Mouse (Mus musculus) G1E (cell line): ENCODE data around the gene Ccdc189. TPM values are rescaled to one million over a fixed set of nuclear protein-coding genes. Genes with fewer than 3 reads are reported as not detected.

Experiments
- ATAC-seq: 2 replicates; pipeline ENCODE4 v1.8.0; 2016; ENCODE audit warnings: mild to moderate bottlenecking; ENCODE audit not compliant: insufficient number of reproducible peaks, poor library complexity, low FRiP score, severe bottlenecking; ENCODE audit errors: extremely low read depth
- DNase-seq: peaks from one replicate; pipeline ENCODE4 v3.0.0; 2012; ENCODE audit warnings: low spot score
- H3K27me3 ChIP-seq: 2 replicates; pipeline ENCODE4 v1.6.1; 2012; ENCODE audit warnings: mild to moderate bottlenecking, low read length, inconsistent platforms; ENCODE audit not compliant: insufficient read depth
- H3K36me3 ChIP-seq: replicated peaks from 2 replicates; pipeline ENCODE3; 2012; ENCODE audit warnings: mild to moderate bottlenecking, inconsistent platforms
- H3K4me1 ChIP-seq: 2 replicates; pipeline ENCODE4 v1.6.1; 2012; ENCODE audit warnings: low read depth, low read length, inconsistent platforms, mixed read lengths; ENCODE audit not compliant: insufficient read depth
- H3K4me3 ChIP-seq: 2 replicates; pipeline ENCODE4 v1.5.1; 2012; ENCODE audit warnings: low read depth, mild to moderate bottlenecking, inconsistent platforms, low read length, moderate library complexity, mixed read lengths
- H3K9me3 ChIP-seq: replicated peaks from 2 replicates; pipeline ENCODE4 v1.6.1; 2012; ENCODE audit warnings: inconsistent platforms
- CTCF ChIP-seq: IDR thresholded peaks from 2 replicates; pipeline ENCODE4 v1.5.1; 2012; ENCODE audit warnings: low read depth, low read length, inconsistent platforms, mixed read lengths
- GATA1 ChIP-seq: IDR thresholded peaks from 2 replicates; pipeline ENCODE4 v1.6.1; 2012; ENCODE audit warnings: borderline replicate concordance, low read length, inconsistent platforms, mixed read lengths
- GATA2 ChIP-seq: IDR thresholded peaks from 2 replicates; pipeline ENCODE4 v1.6.1; 2012; ENCODE audit warnings: low read depth, low read length, inconsistent platforms, borderline replicate concordance
- POLR2AphosphoS5 ChIP-seq: IDR thresholded peaks from 2 replicates; pipeline ENCODE4 v1.6.1; 2012; ENCODE audit warnings: low read depth, low read length, inconsistent platforms; ENCODE audit not compliant: insufficient replicate concordance
- TAL1 ChIP-seq: conservative IDR thresholded peaks from 2 replicates; pipeline ENCODE4 v1.6.1; 2012; ENCODE audit warnings: low read depth, low read length, inconsistent platforms, mixed read lengths
- polyA plus RNA-seq: library from polyadenylated mRNA; stranded (reverse); fragments of >175 nt; gene quantifications from 2 replicates; pipeline ENCODE4 v1.2.3, GENCODE M21; 2012
- total RNA-seq, 2 experiments: library from RNA; stranded (forward) in 1 of 2; stranded (reverse) in 1 of 2; fragments of 200-1000 nt in 1 of 2; fragments of >200 nt in 1 of 2; fragmentation: Nextera tagmentation in 1 of 2; gene quantifications; 2 replicates each; pipeline ENCODE4 v1.2.3; 2014 to 2017

The Ccdc189 gene
- total and polyA plus RNA-seq, 3 experiments, result 3.9 to 9.3 (median 4.0) TPM

DNA sequence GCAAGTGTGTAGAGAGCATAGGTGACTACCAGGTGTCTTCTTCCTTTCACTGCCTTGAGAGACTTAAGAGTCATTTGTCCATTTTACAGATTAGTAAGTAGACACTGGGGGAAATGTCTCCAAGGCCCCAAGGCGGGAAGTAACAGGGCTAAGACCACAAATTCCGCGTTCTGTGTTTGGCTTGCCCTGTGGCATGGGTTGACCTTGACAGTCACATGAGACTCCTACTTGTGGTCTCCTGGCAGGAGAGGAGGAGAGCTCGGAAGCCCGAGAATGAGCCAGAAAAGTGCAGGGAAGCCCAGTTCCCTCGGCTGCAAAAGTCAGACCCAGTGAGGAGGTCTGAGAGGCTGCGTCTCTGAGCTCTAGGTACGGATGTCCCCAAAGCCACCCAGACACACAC is 25.1 kb upstream of the Ccdc189 start:
- peaks cover 8% of the 10 kb centered on the region for H3K9me3 ChIP-seq
- no peak for ATAC-seq
- no peak for DNase-seq
- peaks cover 21% of the 10 kb centered on the region; the same call in 1 of the 2 replicates for H3K27me3 ChIP-seq
- peaks cover 17% of the 10 kb centered on the region for H3K4me1 ChIP-seq
- TF ChIP-seq CTCF (no peak), TAL1 (no peak), GATA1 (no peak), POLR2AphosphoS5 (no peak), GATA2 (no peak)
- peaks cover 45% of the 10 kb centered on the region for H3K36me3 ChIP-seq
- H3K4me3 ChIP-seq, result no peak overlapping the region

DNA sequence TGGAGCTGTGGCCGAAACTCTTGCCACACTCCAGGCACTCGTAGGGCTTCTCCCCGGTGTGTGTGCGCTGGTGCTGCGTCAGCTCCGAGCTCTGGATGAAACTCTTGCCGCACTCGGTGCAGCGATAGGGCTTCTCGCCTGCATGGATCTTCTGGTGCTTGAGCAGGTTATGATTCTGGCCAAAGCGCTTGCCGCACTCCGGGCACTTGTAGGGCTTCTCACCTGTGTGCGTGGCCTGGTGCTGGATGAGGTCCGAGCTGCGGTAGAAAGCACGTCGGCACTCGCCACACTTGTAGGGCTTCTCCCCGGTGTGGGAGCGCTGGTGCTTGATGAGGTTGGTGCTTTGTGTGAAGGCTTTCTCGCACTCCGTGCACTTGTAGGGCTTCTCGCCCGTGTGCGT is 23.2 kb upstream of the Ccdc189 start:
- H3K27me3 ChIP-seq, result peaks cover 24% of the 10 kb centered on the region; the same call in 1 of the 2 replicates

DNA sequence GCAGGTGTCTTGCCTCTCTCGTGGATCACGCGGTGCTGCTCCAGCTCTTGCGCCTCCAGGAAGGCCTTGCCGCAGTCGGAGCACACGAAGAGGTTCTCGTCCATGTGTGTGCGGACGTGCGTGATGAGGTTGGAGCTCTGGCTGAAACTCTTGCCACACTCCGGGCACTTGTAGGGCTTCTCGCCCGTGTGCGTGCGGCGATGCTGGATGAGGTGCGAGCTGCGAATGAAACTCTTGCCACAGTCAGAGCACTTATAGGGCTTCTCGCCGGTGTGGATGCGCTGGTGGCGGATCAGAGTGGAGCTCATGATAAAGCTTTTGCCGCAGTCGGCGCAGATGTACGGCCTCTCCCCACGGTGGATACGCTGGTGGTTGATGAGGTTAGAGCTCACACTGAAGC is 22.6 kb upstream of the Ccdc189 start:
- Histone ChIP-seq H3K4me1 (peaks cover 16% of the 10 kb centered on the region), H3K36me3 (peaks cover 60% of the 10 kb centered on the region), H3K9me3 (peaks cover 8% of the 10 kb centered on the region), H3K4me3 (no peak overlapping the region), H3K27me3 (peaks cover 24% of the 10 kb centered on the region; the same call in 1 of the 2 replicates)
- TF ChIP-seq CTCF, result no peak
- TF ChIP-seq POLR2AphosphoS5, result no peak
- TF ChIP-seq TAL1, result no peak
- TF ChIP-seq GATA2, result no peak
- no peak for TF ChIP-seq GATA1
- ATAC-seq (no peak), DNase-seq (no peak)

More for the DNA sequence above, 23.2 kb upstream of the Ccdc189 start:
- Histone ChIP-seq H3K4me1 (peaks cover 17% of the 10 kb centered on the region), H3K9me3 (peaks cover 8% of the 10 kb centered on the region), H3K4me3 (no peak overlapping the region), H3K36me3 (peaks cover 57% of the 10 kb centered on the region)
- no peak for ATAC-seq
- DNase-seq, result no peak
- no peak for TF ChIP-seq CTCF
- no peak for TF ChIP-seq TAL1

DNA sequence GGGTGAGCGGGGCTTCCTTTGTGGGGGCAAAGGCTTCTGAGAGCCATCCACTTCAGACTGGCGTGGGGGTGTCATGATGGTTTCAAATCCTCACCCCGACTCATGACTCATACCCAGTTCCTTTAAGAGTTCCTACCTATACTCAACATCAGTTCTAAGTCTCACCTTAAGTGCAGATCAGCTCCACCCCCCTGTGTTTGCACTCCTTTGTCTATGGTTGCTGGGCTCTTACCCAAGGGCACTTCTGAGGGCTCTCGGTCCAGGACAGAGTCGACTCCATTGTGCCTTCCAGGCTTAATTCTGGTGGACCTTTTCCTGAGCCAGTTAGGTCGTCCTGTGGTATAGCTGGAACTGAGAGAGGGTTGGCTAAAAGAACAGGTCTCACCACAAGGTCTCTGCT is 18.8 kb upstream of the Ccdc189 start:
- no peak overlapping the region for H3K4me3 ChIP-seq
- peaks cover 4% of the 10 kb centered on the region; the same call in 1 of the 2 replicates for H3K4me1 ChIP-seq
- H3K9me3 ChIP-seq, result peaks cover 5% of the 10 kb centered on the region
- ATAC-seq, result no peak
- no peak for DNase-seq
- H3K36me3 ChIP-seq, result peaks cover 84% of the 10 kb centered on the region
- no peak for TF ChIP-seq TAL1
- no peak for TF ChIP-seq POLR2AphosphoS5
- no peak for TF ChIP-seq GATA2
- TF ChIP-seq CTCF, result no peak
- no peak for TF ChIP-seq GATA1
- peaks cover 22% of the 10 kb centered on the region; the same call in 1 of the 2 replicates for H3K27me3 ChIP-seq

DNA sequence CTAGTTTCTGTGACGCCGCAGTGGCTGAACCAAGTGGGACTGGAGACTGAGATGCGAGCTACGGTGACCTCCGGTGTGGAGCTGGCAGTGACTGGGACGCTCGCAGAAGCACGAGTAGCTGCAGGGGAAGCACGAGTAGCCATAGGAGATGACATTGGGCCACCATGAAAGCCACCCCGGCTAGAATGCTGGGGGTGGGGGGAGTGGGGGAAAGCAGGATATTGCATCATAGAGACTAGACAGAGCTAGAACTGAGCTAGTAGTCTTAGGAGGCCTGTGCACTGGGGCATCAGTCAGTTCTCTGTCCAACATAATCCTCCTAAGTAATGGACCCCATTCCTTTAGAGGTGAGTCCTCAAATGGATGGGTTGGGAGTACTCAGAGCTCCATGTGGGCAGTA is 15.9 kb upstream of the Ccdc189 start:
- H3K36me3 ChIP-seq, result peaks cover 86% of the 10 kb centered on the region
- no peak for ATAC-seq
- no peaks in the 10 kb centered on the region for H3K9me3 ChIP-seq
- TF ChIP-seq POLR2AphosphoS5 (no peak), TAL1 (no peak), GATA1 (no peak), CTCF (no peak), GATA2 (no peak)
- H3K4me3 ChIP-seq, result no peak overlapping the region
- H3K4me1 ChIP-seq, result peaks cover 4% of the 10 kb centered on the region; the same call in 1 of the 2 replicates
- no peak for DNase-seq
- H3K27me3 ChIP-seq, result peaks cover 5% of the 10 kb centered on the region; the same call in 1 of the 2 replicates

DNA sequence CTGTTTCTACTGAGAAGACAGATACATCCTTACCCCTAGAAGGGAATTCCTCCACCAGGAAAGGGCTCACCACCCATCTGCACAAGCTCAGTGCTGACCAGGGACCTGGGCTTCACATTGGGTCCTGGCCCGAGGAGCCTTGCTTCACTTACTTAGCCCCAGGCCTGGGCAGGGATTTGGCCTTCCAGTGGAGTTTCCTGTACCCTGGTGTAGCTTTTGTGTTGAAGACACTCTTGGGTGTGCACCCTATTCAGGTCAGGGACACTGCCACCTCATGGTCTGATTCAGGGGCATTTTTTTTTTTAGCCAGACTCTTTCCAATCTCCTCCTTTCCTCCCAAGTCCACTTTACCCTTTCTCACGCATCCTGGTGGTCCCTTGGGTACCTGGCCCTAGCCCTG is 14.5 kb upstream of the Ccdc189 start:
- ATAC-seq (no peak), DNase-seq (no peak)
- TF ChIP-seq GATA2 (no peak), GATA1 (no peak), POLR2AphosphoS5 (no peak), TAL1 (no peak), CTCF (no peak)
- Histone ChIP-seq H3K4me3 (no peak overlapping the region), H3K36me3 (peaks cover 88% of the 10 kb centered on the region), H3K27me3 (no peaks in the 10 kb centered on the region; the same call in 1 of the 2 replicates), H3K4me1 (peaks cover 4% of the 10 kb centered on the region; the same call in 1 of the 2 replicates), H3K9me3 (no peaks in the 10 kb centered on the region)

DNA sequence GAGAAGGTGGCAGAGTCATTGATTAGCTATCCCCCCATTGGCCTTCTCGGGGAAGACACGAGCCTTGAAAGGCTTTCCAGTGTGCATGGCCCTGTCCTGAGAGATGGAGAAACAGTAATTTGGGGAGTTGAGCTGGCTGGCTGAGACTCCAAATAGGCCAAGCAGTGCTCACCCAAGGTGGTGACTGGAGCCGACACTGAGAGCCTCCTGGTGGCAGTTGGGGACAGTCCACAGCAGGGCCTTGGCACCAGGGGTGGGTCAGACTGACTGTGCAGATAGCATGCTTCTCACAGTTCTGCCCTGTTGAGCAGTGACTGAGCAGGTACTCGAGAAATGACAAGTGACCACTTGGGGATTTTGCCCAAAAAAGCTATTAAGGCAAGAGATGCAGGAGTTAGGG is 13.3 kb upstream of the Ccdc189 start:
- H3K36me3 ChIP-seq, result peaks cover 92% of the 10 kb centered on the region
- H3K27me3 ChIP-seq, result no peaks in the 10 kb centered on the region
- no peaks in the 10 kb centered on the region for H3K9me3 ChIP-seq
- no peaks in the 10 kb centered on the region; the same call in 1 of the 2 replicates for H3K4me1 ChIP-seq
- no peak for TF ChIP-seq POLR2AphosphoS5
- TF ChIP-seq GATA2, result no peak
- TF ChIP-seq CTCF, result no peak
- no peak for TF ChIP-seq GATA1
- TF ChIP-seq TAL1, result no peak
- H3K4me3 ChIP-seq, result no peak overlapping the region
- ATAC-seq (no peak), DNase-seq (no peak)
